Mouse (Mus musculus) monocyte, adult 5-6 weeks (primary cell): ENCODE measurements around the gene Krtap1-3. TPM values are rescaled to one million over a fixed set of nuclear protein-coding genes. Genes with fewer than 3 reads are reported as not detected.
"Not testable (repeated sequence)": the region's sequence is repeated elsewhere in the genome, so short reads cannot be mapped to it uniquely, and the experiment has no call there.

ENCODE experiments used
- ATAC-seq: fragments of 153-309, 156-312 bp; replicated peaks from 2 replicates; pipeline ENCODE4 v1.8.0; 2017; ENCODE audit warnings: mild to moderate bottlenecking; ENCODE audit not compliant: low TSS enrichment, insufficient number of reproducible peaks, severe bottlenecking, poor library complexity, low FRiP score
- total RNA-seq: library from RNA; stranded (forward); fragments of 200-1000, 200-491, 200-594 nt; gene quantifications from 3 replicates; pipeline ENCODE4 v1.2.3, GENCODE M21; 2017

Krtap1-3 gene
- not detected in 3 replicates for total RNA-seq

DNA sequence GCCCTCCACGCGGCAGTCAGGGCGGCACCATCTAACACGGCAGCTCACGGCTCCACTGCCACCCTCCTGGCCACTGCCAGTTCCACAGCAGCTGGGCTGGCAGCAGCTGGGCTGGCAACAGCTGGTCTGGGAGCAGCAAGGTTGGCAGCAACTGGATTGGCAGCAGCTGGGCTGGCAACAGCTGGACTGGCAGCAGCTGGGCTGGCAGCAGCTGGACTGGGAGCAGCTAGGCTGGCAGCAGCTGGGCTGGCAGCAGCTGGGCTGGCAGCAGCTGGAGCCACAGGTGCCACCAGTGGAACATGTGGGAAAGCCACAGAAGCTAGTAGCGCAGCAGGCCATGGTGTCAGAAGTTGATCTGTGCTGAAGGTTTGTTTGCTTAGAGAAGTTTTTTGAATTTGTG, at the start of gene Krtap1-3:
Gene Krtap1-3, minus strand, starts transcription at position 359 of the 400 bp plus-strand sequence.
- no peak for ATAC-seq

DNA sequence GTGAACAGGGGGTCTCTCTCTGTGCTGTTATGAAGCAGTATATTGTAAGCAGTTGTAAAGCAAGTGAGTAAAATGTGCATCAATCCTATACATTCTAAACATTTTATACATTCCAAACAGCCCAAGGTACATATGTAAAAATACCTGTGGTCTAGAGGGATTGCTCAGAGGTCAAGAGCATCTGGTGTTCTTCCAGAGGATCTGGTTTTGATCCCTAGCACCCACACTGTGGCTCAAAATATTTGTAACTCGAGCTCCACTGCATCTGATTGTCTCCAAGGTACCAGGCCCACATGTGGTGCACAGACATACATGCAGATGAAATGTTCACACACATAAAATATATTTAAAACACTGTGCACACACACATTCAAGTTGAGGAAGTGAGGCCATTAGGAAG, 49.8 kb upstream of the Krtap1-3 start:
- no peak for ATAC-seq

DNA sequence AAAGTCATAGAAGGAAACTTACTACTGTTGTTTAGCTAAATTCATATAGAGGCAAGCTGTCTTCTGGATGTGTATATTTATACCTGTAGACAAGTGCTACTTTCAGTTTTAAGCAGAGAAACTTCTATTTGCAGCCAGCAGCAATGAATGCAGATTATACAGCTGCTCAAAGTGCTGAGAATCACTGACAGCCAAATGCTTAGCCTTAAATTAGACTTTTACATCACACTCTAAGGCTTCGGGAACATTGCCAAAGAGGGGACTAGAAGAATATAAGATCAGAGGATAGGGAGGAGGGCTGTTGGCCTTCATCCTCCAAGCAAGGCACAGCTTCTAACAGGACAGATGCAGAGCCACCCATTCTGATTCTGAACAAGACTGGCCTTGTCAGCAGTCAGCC, 45.9 kb upstream of the Krtap1-3 start:
- ATAC-seq, result no peak

DNA sequence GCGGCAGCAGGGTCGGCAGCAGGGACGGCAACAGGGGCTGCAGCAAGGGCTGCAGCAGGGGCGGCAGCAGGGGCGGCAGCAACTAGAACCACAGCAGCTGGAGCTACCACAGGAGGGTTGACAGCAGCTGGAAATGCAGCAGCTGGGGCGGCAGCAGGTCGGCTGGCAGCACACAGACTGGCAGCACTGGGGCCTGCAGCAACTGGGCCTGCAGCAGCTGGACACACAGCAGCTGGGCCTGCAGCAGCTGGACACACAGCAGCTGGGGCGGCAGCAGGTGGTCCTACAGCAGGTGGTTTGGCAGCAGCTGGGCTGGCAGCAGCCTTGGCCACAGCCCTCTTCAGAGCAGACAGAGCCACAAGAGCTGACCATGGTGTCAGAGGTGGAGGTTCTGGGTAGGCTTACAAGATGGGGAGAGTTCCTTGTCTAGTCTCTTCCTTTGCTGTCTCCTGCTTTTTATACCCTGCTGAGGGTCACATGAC, 43.6 kb upstream of the Krtap1-3 start, which contains the start of gene Krtap4-2:
Gene Krtap4-2, minus strand, starts transcription at position 432 of the 482 bp plus-strand sequence.
- ATAC-seq, result no peak

DNA sequence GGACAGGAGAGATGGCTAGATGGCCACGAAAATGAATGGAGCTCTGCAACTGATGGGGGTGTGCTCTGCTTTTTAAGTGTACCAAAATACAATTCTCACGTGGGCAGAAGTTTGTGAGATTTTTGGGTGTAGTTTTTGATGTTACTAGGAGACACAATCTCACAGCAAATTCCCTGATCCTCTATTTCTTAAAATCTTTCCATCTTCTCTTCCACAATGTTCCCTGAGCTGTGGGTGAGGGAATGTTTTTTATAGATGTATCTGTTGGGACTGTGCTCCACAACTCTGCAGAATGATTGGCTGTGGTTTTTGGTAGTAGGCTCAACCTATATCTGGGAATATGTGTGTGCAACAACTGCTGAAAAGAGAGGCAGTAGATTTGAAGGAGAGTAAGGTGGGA, 42.2 kb upstream of the Krtap1-3 start:
- no peak for ATAC-seq

DNA sequence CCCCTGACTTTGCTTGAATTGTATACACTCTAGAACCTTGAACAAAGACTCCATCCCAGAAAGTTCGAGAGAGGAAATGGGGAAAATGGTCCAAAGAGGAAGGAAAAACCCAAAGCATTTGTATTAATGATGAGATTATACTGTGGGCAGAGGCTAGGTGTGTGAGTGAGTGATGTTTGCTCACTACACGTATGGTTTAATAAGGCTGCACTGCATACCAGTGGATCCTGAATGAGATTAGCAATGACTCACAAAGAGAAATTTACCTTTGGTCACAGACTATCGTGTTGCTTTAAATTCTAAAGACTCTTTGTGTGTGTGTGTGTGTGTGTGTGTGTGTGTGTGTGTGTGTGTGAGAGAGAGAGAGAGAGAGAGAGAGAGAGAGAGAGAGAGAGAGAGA, 39.8 kb upstream of the Krtap1-3 start:
- no peak for ATAC-seq

DNA sequence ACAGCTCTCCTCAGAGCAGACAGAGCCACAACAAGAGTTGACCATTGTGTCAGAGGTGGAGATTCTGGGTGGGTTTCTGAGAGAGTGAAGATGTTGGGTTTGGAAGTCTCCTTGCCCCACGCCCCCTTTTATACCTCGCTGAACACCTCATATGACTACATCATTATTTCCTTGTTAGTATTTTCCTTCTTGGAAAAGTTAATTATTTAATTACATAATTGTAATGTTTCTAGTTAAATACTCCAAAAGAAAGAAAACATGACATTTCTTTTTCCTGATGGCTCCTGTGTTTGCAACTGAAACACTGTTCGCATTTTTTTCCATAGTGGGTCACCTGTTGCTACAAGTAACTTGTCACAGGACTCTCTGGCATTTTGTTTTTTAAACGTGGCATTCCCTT, 37.0 kb upstream of the Krtap1-3 start, which contains the start of gene Krtap4-1:
Gene Krtap4-1, minus strand, starts transcription at position 101 of the 400 bp plus-strand sequence.
- no peak for ATAC-seq

DNA sequence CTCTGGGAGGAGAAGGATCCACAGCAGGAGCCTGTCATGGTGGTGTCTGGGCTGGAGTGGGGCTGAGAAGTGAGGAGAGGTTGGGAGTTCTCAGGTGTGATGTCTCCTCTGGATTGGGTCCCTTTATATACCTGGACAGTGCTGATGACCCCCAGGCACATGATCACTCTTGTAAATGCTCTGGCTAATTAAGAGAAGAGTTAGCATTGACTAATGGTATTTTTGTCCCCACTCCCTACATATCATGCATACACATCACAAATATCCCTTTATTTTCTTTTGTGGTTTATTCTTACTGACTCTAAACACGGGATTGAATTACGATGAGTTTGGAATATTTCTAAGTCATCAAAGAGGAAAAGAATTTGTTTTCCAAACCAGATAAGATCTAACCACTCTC, 29.2 kb upstream of the Krtap1-3 start, which contains the start of gene Gm11562:
Gene Gm11562, minus strand, starts transcription at position 101 of the 400 bp plus-strand sequence.
- ATAC-seq, result no peak

DNA sequence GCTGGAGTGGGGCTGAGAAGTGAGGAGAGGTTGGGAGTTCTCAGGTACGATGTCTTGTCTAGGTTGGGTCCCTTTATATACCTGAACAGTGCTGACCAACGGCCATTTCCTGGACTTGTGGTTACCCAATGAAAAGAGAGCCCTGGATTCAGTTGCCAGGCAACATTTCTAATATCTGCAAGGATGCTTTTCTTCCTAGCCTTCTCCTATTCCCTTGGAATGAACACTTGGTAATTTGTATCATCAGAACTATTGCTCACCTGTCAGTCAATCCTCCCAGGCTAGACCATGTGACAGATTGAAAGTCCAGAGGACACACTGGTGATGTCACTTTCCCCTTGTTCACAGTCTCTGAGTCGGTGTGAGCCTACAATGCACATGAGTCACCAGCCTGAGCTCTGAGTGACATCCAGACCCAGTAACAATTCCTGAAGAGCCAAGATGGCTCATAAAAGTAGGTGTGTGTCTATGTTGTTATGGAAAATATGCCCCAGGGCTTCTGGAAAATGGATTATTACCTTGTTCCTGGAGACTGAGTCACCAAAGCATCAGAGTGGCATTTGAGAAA, 23.7 kb upstream of the Krtap1-3 start, which contains the start of gene Krtap2-4:
Gene Krtap2-4, minus strand, starts transcription at position 51 of the 568 bp plus-strand sequence.
- ATAC-seq, result no peak

DNA sequence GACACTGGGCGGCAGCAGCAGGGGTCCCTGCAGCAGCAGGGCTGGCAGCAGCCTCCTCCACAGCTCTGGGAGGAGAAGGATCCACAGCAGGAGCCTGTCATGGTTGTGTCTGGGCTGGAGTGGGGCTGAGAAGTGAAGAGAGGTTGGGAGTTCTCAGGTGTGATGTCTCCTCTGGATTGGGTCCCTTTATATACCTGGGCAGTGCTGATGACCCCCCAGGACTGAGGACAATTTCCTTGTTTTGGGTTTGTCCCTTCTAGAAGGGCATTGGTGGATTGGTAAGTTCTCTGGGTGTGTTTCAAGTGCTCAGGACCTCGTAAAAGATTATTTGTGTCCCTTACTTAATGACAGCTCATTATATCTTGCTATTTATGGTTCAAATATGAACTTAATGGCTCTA, 18.9 kb upstream of the Krtap1-3 start, which contains the start of gene Gm11937:
Gene Gm11937, minus strand, starts transcription at position 101 of the 400 bp plus-strand sequence.
- ATAC-seq, result not testable (repeated sequence)

DNA sequence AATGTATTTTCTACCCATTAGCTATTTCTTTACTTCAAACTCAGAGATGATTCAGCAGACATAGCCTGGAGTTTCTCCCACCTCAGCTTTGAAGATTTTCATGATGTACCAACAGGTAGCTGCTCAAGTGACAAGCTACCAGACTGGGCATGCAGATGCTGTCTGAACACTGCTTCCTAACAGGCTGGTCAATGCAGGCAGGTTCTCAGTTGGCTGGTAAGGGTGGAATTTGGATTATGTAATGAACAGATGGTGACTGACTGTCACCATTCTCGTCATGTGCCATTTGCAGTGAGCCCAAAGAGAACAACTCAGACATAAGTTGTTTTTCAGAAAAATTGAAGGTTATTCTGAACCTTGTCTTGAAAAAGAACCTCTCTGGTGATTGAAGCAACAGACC, 18.0 kb upstream of the Krtap1-3 start:
- no peak for ATAC-seq

DNA sequence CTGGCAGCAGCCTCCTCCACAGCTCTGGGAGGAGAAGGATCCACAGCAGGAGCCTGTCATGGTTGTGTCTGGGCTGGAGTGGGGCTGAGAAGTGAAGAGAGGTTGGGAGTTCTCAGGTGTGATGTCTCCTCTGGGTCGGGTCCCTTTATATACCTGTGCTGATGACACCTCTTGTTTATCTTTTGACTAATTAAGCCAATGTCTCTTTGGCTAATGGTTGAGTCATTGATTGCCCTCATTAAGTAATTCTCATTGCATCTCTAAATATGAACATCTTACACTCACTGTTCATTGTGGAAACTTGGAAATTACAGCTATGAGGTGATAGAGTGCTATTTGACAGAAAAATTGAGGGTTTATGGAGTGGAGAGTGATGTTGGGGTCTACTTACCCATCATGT, 12.1 kb upstream of the Krtap1-3 start, which contains the start of gene Gm11938:
Gene Gm11938, minus strand, starts transcription at position 101 of the 400 bp plus-strand sequence.
- ATAC-seq, result not testable (repeated sequence)

DNA sequence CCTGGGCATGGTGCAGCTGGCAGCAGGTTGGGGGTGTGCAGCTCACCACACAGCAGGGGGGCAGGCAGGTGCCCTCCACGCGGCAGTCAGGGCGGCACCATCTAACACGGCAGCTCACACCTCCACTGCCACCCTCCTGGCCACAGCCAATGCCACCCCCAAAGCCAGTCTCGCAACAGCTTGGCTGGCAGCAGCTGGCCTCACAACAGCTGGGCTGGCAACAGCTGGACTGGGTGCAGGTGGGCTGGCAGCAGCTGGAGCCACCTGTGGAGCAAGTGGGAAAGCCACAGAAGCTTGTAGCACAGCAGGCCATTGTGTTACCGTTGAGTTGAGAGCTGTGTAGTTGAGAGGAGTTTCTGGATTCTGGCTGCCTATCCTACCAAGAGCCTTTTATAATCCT, 6.6 kb upstream of the Krtap1-3 start, which contains the start of gene Krtap9-3:
Gene Krtap9-3, minus strand, starts transcription at position 364 of the 400 bp plus-strand sequence.
- not testable (repeated sequence) for ATAC-seq

DNA sequence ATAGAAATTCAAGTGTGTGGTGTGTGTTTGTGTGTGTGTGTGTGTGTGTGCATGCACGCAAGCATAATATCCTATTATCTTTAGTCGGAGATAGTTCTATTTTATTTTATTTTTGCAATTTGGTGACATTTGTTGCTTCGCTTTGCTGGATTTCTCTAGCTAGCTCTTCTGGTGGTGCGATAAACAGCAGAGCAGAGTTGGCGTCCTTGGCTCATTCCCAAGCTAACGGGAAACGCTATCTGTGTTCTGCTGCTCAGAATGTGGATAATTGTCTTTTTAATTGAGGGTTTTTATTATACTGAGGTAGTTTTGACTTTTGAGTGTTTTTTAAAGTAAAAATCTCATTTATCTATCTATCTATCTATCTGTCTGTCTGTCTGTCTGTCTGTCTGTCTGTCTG, 6.0 kb downstream of the Krtap1-3 start:
- no peak for ATAC-seq

DNA sequence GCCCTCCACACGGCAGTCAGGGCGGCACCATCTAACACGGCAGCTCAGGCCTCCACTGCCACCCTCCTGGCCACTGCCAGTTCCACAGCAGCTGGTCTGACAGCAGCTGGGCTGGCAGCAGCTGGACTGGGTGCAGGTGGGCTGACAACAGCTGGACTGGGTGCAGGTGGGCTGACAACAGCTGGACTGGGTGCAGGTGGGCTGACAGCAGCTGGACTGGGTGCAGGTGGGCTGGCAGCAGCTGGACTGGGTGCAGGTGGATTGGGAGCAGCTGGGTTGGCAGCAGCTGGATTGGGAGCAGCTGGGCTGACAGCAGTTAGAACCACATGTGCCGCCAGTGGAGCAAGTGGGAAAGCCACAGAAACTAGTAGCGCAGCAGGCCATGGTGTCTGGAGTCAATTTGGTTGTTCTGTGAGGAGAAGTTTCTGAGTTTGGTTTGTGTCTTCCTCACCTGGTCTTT, 7.9 kb downstream of the Krtap1-3 start, which contains the start of gene Krtap1-4:
Gene Krtap1-4, minus strand, starts transcription at position 410 of the 460 bp plus-strand sequence.
- no peak for ATAC-seq

DNA sequence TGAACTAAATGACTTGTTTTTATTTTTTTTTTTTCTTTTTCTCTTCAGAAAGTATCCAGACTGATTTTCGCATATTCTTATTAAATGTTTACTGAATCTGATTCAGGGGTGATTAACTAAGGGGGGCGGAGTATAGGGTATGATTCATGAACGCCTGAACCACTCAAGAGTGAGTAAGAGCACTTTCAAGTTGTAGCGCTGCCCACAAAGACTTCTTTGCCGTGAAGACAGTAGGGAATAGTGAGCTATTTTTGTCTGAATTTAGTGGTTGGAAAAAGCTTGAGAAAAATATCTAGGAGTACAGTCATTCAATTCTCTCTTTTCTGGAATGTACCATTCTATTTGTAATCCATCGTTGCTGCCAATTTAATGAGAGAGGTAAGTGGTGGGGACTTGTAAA, 9.6 kb downstream of the Krtap1-3 start:
- ATAC-seq, result no peak

DNA sequence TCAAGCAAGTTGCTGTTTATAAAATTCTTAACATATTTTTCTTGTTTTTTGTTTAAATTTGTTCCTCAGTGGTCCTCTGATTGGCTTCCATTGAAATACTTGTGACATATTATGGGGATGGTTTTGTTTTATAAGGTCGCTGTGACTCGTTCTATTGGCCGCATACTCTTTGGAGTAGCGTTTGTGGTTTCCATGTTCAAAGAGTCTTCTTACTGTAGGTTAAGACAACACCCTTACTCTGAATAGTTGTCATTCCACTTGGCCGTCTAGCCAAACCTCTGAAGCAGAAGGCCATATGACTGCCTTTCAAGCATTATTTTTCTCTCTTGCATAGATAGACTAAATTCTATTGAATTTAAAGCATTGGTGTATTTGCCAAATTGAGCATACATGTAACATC, 10.1 kb downstream of the Krtap1-3 start:
- no peak for ATAC-seq

DNA sequence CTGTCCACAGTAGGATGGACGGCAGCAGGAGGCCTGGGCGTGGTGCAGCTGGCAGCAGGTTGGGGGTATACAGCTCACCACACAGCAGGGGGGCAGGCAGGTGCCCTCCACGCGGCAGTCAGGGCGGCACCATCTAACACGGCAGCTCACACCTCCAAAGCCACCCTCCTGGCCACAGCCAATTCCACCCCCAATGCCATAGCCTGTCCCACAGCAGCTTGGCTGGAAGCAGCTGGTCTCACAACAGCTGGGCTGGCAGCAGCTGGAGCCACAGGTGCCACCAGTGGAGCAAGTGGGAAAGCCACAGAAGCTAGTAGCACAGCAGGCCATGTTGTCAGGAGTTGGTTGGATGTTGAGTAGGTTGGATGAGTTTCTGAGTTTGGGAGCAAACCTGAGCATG, 10.5 kb downstream of the Krtap1-3 start, which contains the start of gene Krtap1-5:
Gene Krtap1-5, minus strand, starts transcription at position 381 of the 400 bp plus-strand sequence.
- ATAC-seq, result no peak

DNA sequence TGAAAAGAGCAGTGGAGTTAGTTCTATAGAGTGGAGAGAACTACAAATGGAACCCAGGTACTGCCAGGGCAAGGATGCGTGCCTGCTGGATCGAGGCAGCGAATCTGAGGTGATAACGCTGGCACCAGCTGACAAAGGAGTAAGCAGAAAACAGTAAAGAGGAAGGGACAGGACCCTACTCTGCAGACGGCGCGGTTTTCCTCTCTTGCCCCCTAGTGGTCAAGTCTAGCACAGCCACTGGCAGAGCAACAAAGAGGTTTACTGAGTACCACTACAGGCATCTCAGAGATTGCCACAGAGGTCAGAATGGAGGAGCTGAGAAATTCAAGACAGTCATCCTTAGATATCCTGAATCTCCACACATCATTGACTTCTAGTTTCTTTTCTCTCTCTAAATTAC, 17.0 kb downstream of the Krtap1-3 start:
- no peak for ATAC-seq

DNA sequence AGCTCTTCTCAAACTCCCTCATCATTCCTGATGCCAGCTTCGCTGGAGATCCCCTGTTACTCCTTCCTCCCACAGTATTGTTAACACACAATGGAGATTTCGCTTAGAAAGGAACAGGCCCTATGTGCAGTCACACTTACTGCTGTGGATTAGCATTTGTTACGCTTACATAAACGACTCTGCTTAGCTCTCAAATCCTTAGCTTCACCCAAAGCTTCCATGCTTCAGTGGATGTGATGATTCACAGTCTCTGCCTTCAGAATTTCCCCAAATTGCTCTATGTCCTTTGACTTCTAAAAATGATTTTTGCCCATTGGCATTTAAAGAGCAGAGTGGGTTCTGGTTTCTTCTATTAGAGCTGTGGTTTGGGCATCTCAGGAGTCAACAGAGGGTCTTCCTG, 18.0 kb downstream of the Krtap1-3 start:
- ATAC-seq, result no peak
